Mouse (Mus musculus) embryonic facial prominence, embryonic 12.5 days (tissue): Measurements from ENCODE around the gene Osbpl10. TPM values are rescaled to one million over a fixed set of nuclear protein-coding genes. Genes with fewer than 3 reads are reported as not detected.

Experiments
- ATAC-seq: fragments of 200-750 bp; cut with Nextera tagmentation; 2 replicates; pipeline ENCODE4 v1.8.0; 2017; ENCODE audit not compliant: insufficient number of reproducible peaks, insufficient read depth, low FRiP score, low TSS enrichment
- H3K27ac ChIP-seq: fragments of 300-500 bp; sonication (generic); 2 replicates; pipeline ENCODE4 v1.5.1; 2016; ENCODE audit warnings: mild to moderate bottlenecking
- H3K27me3 ChIP-seq: fragments of 300-500 bp; sonication (generic); 2 replicates; pipeline ENCODE4 v1.6.1; 2016; ENCODE audit warnings: mild to moderate bottlenecking, moderate library complexity
- H3K36me3 ChIP-seq: fragments of 300-500 bp; sonication (generic); 2 replicates; pipeline ENCODE4 v1.6.1; 2016; ENCODE audit warnings: mild to moderate bottlenecking
- H3K4me1 ChIP-seq: fragments of 300-500 bp; sonication (generic); 2 replicates; pipeline ENCODE4 v1.6.1; 2016
- H3K4me2 ChIP-seq: fragments of 300-500 bp; sonication (generic); replicated peaks from 2 replicates; pipeline ENCODE4 v1.6.1; 2016; ENCODE audit warnings: mild to moderate bottlenecking, moderate library complexity
- H3K4me3 ChIP-seq: fragments of 300-500 bp; sonication (generic); 2 replicates; pipeline ENCODE4 v1.5.1; 2016; ENCODE audit warnings: mild to moderate bottlenecking
- H3K9ac ChIP-seq: fragments of 300-500 bp; sonication (generic); 2 replicates; pipeline ENCODE4 v1.6.1; 2016; ENCODE audit warnings: mild to moderate bottlenecking, moderate library complexity
- H3K9me3 ChIP-seq: fragments of 300-500 bp; sonication (generic); 2 replicates; pipeline ENCODE4 v1.6.1; 2016; ENCODE audit warnings: mild to moderate bottlenecking, moderate library complexity
- WGBS: fragments of 180-500 bp; shearing (Covaris S2); methylation state at CpG from one replicate; pipeline ENCODE4 v1.1.7; 2016; 5-methylcytosine and 5-hydroxymethylcytosine counted together
- polyA plus RNA-seq: library from polyadenylated mRNA; unstranded; fragments of >200 nt; fragmentation: Nextera tagmentation; extraction: Ambion mirVana; gene quantifications from 2 replicates; pipeline ENCODE4 v1.2.1, GENCODE M21; 2016

Gene Osbpl10
- polyA plus RNA-seq, 1 experiment from 2014 or later = 2.9 TPM

- H3K27me3 ChIP-seq = no peaks in the 10 kb centered on the region
Measured at GRCm38 (mm10) chr9:114986361-114986760, 8.0 kb downstream of the Osbpl10 start.

GRCm38 (mm10) chr9:114988029-114988428 is 9.7 kb downstream of the Osbpl10 start:
- no peak overlapping the region for H3K4me2 ChIP-seq
- H3K27ac ChIP-seq = no peak overlapping the region
- ATAC-seq = no peak
- no peaks in the 10 kb centered on the region for H3K36me3 ChIP-seq
- no peaks in the 10 kb centered on the region for H3K27me3 ChIP-seq
- no peaks in the 10 kb centered on the region for H3K9me3 ChIP-seq
- WGBS = 96% methylated on average over 3 of the region's 3 CpGs
- H3K4me1 ChIP-seq = no peaks in the 10 kb centered on the region
- no peak overlapping the region for H3K9ac ChIP-seq
- no peak overlapping the region for H3K4me3 ChIP-seq

More at GRCm38 (mm10) chr9:114986361-114986760, 8.0 kb downstream of the Osbpl10 start:
- no peaks in the 10 kb centered on the region for H3K4me1 ChIP-seq
- ATAC-seq = no peak
- H3K27ac ChIP-seq = no peak overlapping the region
- H3K9me3 ChIP-seq = no peaks in the 10 kb centered on the region
- H3K36me3 ChIP-seq = no peaks in the 10 kb centered on the region
- H3K4me3 ChIP-seq = no peak overlapping the region
- no peak overlapping the region for H3K9ac ChIP-seq
- no peak overlapping the region for H3K4me2 ChIP-seq
- 92% methylated on average over 5 of the region's 5 CpGs for WGBS

- no peak overlapping the region for H3K4me2 ChIP-seq
- H3K9me3 ChIP-seq = no peaks in the 10 kb centered on the region
- no peak overlapping the region for H3K4me3 ChIP-seq
- H3K36me3 ChIP-seq = no peaks in the 10 kb centered on the region
- no peak overlapping the region for H3K9ac ChIP-seq
- ATAC-seq = no peak; the same call in 1 of the 2 replicates
- no peaks in the 10 kb centered on the region for H3K4me1 ChIP-seq
- no peaks in the 10 kb centered on the region for H3K27me3 ChIP-seq
- WGBS = 81% methylated on average over 6 of the region's 6 CpGs
- H3K27ac ChIP-seq = no peak overlapping the region
Measured at GRCm38 (mm10) chr9:114988610-114989327, 10.4 kb downstream of the Osbpl10 start.

- Histone ChIP-seq H3K27ac (no peak overlapping the region), H3K4me1 (no peaks in the 10 kb centered on the region), H3K4me2 (no peak overlapping the region), H3K4me3 (no peak overlapping the region), H3K27me3 (no peaks in the 10 kb centered on the region), H3K9me3 (no peaks in the 10 kb centered on the region), H3K9ac (no peak overlapping the region), H3K36me3 (no peaks in the 10 kb centered on the region)
- 82% methylated on average over 10 of the region's 10 CpGs for WGBS
- ATAC-seq = no peak
Measured at GRCm38 (mm10) chr9:114990421-114990820, 12.1 kb downstream of the Osbpl10 start.

GRCm38 (mm10) chr9:114992528-114992927 is 14.2 kb downstream of the Osbpl10 start:
- H3K4me2 ChIP-seq = no peak overlapping the region
- no peak for ATAC-seq
- 88% methylated on average over 2 of the region's 2 CpGs for WGBS

DNA sequence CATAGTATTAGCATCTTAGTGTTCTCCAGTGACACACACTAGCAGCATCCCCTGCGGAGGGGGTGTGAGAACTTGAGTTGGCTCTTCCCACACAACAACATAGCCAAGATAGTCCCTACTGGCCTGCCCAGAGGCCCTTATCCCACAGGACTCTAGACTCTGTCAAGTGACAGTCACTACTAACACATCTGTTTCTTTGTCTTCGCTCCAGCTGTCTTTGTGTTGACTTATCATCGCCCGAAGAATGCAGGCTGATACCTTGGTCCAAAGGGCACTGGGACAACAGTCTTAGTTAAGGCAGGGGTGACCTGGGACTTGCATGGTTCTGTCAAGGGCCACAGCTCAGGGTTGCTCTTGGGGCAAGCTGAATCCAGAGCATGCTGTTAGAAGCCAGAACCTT is 16.9 kb downstream of the Osbpl10 start:
- Histone ChIP-seq H3K27ac (no peak overlapping the region), H3K9ac (no peak overlapping the region), H3K4me3 (no peak overlapping the region), H3K36me3 (no peaks in the 10 kb centered on the region), H3K27me3 (no peaks in the 10 kb centered on the region), H3K4me1 (no peaks in the 10 kb centered on the region), H3K4me2 (no peak overlapping the region), H3K9me3 (no peaks in the 10 kb centered on the region)
- ATAC-seq = no peak
- 89% methylated on average over 4 of the region's 4 CpGs for WGBS

More at GRCm38 (mm10) chr9:114992528-114992927, 14.2 kb downstream of the Osbpl10 start:
- H3K27me3 ChIP-seq = no peaks in the 10 kb centered on the region
- H3K4me1 ChIP-seq = no peaks in the 10 kb centered on the region
- H3K27ac ChIP-seq = no peak overlapping the region
- no peak overlapping the region for H3K4me3 ChIP-seq
- H3K36me3 ChIP-seq = no peaks in the 10 kb centered on the region
- no peaks in the 10 kb centered on the region for H3K9me3 ChIP-seq
- H3K9ac ChIP-seq = no peak overlapping the region

- no peak for ATAC-seq
- 88% methylated on average over 4 of the region's 4 CpGs for WGBS
Measured at GRCm38 (mm10) chr9:114995716-114996115, 17.3 kb downstream of the Osbpl10 start.

DNA sequence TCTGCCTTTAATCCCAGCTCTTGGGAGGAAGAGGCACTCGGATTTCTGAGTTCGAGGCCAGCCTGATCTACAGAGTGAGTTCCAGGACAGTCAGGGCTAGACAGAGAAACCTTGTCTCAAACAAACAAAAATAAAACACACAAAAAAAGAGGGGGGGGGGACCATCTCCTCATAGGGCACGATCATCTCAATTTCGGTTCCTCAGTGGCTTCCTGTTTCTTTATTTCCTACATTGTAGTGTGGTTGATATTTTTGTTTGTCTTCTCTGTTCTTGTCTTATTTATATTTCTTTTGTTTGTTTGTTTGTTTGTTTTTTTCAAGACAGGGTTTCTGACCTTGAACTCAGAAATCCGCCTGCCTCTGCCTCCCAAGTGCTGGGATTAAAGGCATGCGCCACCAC is 18.1 kb downstream of the Osbpl10 start:
- 84% methylated on average over 6 of the region's 6 CpGs for WGBS

More at GRCm38 (mm10) chr9:114995716-114996115, 17.3 kb downstream of the Osbpl10 start:
- Histone ChIP-seq H3K4me2 (no peak overlapping the region), H3K27me3 (no peaks in the 10 kb centered on the region), H3K27ac (no peak overlapping the region), H3K4me1 (no peaks in the 10 kb centered on the region), H3K4me3 (no peak overlapping the region), H3K36me3 (no peaks in the 10 kb centered on the region), H3K9me3 (no peaks in the 10 kb centered on the region), H3K9ac (no peak overlapping the region)

DNA sequence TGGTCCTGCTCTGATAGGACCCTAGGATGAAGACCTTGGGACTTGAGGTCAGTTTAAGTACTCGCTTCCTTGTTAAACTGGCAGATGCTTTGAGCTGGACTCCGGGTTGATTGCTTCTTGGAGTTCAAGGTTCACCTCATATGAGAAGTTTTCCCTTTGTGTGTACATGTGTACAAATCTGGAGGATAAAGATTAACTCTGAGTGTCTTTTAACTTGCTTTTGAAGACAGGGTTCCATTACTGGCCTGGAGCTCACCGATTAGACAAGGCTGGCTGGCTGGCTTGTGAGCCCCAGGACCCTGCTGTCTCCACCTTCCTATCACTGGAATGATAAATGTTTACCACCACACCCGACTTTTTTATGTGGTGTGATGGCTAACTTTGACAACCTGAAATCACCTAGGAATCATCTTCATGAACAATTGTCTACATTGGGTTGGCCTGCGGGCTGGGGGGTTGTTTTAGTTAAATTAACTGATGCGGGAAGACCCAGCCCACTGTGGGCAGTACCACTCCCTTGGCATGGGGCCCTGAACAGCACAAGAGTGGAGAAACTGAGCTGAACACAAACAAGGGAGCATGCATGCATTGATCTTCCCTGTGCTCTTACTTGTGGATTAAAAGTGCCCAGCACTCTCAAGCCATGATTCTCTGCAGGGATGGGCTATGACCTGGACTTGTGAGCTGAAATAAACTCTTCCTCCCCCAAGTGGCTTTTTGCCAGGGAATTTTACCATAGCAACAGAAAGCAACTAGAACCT is 20.8 kb downstream of the Osbpl10 start:
- 84% methylated on average over 6 of the region's 6 CpGs for WGBS
- ATAC-seq = no peak
- Histone ChIP-seq H3K27me3 (no peaks in the 10 kb centered on the region), H3K4me1 (no peaks in the 10 kb centered on the region), H3K4me3 (no peak overlapping the region), H3K36me3 (no peaks in the 10 kb centered on the region), H3K27ac (no peak overlapping the region), H3K4me2 (no peak overlapping the region), H3K9ac (no peak overlapping the region), H3K9me3 (no peaks in the 10 kb centered on the region)

More for the DNA sequence above, 18.1 kb downstream of the Osbpl10 start:
- H3K4me3 ChIP-seq = no peak overlapping the region
- H3K27ac ChIP-seq = no peak overlapping the region
- no peaks in the 10 kb centered on the region for H3K27me3 ChIP-seq
- ATAC-seq = no peak
- no peaks in the 10 kb centered on the region for H3K36me3 ChIP-seq
- no peaks in the 10 kb centered on the region for H3K9me3 ChIP-seq
- no peaks in the 10 kb centered on the region for H3K4me1 ChIP-seq
- no peak overlapping the region for H3K4me2 ChIP-seq
- no peak overlapping the region for H3K9ac ChIP-seq

- no peak overlapping the region for H3K27ac ChIP-seq
- H3K4me1 ChIP-seq = no peaks in the 10 kb centered on the region
- no peak overlapping the region for H3K4me2 ChIP-seq
- WGBS = 73% methylated on average over 5 of the region's 5 CpGs
- no peaks in the 10 kb centered on the region for H3K27me3 ChIP-seq
- no peaks in the 10 kb centered on the region for H3K36me3 ChIP-seq
- no peak overlapping the region for H3K9ac ChIP-seq
- no peaks in the 10 kb centered on the region for H3K9me3 ChIP-seq
- ATAC-seq = no peak
- H3K4me3 ChIP-seq = no peak overlapping the region
Measured at GRCm38 (mm10) chr9:114999771-115000146, 21.4 kb downstream of the Osbpl10 start.

DNA sequence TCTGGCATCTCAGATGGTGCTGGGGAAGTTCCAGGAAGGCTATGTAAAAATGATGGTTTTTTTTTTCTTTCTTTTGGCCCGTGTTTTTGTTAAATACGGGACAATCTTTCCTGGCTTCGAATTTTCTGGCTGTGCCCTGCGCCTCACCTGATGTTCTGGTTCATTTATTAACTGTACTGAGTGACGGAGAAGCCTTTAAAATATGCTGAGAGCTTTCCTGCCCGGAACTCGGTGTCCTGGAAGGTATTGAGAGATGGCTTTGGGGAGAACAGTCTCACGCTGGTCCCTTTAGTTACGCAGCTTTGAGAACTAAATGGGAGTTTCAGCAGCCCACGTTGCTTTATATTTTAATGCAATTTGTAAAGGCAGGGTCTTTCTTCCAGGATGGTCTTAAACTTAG is 27.1 kb downstream of the Osbpl10 start:
- WGBS = 63% methylated on average over 10 of the region's 10 CpGs
- no peak for ATAC-seq
- H3K27ac ChIP-seq = no peak overlapping the region

GRCm38 (mm10) chr9:115007776-115008175 is 29.4 kb downstream of the Osbpl10 start:
- 69% methylated on average over 6 of the region's 6 CpGs for WGBS
- H3K4me3 ChIP-seq = no peak overlapping the region
- peaks cover 8% of the 10 kb centered on the region; the same call in 1 of the 2 replicates for H3K9me3 ChIP-seq
- H3K27me3 ChIP-seq = no peaks in the 10 kb centered on the region
- H3K4me1 ChIP-seq = no peaks in the 10 kb centered on the region
- no peaks in the 10 kb centered on the region; the same call in 1 of the 2 replicates for H3K36me3 ChIP-seq
- no peak overlapping the region for H3K9ac ChIP-seq
- ATAC-seq = no peak
- H3K4me2 ChIP-seq = no peak overlapping the region
- peak overlapping the region; percentile 2; the same call in 1 of the 2 replicates for H3K27ac ChIP-seq

More for the DNA sequence above, 27.1 kb downstream of the Osbpl10 start:
- Histone ChIP-seq H3K4me2 (no peak overlapping the region), H3K4me1 (no peaks in the 10 kb centered on the region), H3K36me3 (no peaks in the 10 kb centered on the region; the same call in 1 of the 2 replicates), H3K4me3 (no peak overlapping the region), H3K9me3 (peaks cover 8% of the 10 kb centered on the region; the same call in 1 of the 2 replicates), H3K27me3 (no peaks in the 10 kb centered on the region), H3K9ac (no peak overlapping the region)
